Mouse (Mus musculus): ENCODE data around the gene Tmem203. TPM values are rescaled to one million over a fixed set of nuclear protein-coding genes. Genes with fewer than 3 reads are reported as not detected.

Gene Tmem203
- total RNA-seq, 2 experiments from 2014 or later: 14.8 to 15.2 TPM

DNA sequence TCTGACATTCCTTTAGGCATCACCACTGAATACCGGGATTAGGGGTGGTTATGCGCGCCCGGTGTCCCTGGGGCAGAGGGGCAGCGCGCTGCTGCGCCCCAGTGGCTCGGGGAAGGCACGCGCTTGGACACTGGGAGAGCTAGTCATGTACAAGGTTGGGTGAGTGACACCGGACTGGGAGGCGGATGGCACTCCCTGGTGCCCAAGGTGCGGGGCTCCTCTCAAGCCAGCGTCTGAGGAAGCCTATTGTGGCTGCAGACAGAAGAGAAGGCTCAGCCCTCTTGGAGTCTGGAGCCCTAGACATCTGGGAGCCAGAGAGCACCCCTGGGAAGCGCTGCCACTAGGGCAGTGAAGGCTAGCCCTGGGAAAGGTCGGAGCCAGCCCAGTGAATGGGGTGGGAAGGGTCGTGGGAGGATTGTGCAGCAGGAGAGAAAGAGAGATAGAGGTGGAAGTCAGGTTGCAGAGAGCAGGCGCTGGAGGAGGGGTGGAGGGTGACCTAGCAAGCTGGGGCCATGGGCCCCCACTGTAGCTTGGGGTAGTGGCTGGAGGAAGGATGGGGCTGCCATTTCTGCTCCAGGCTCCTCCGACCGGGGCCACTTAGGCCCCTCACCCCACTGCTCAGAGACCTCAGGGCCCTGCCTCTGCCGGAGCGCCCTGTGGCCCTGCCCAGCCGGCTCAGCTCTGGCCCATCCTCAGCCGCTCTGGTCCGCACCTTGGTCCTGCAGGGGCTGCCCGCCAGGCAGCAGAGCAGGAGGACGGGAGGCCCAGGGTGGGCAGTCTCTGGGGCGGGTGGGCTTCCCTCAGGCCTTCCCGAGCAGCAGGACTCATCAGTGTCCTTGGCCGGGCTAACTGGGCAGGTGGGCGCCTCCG, 36.2 kb downstream of the Tmem203 start:
- DNase-seq: peak; percentile 29 to 55

DNA sequence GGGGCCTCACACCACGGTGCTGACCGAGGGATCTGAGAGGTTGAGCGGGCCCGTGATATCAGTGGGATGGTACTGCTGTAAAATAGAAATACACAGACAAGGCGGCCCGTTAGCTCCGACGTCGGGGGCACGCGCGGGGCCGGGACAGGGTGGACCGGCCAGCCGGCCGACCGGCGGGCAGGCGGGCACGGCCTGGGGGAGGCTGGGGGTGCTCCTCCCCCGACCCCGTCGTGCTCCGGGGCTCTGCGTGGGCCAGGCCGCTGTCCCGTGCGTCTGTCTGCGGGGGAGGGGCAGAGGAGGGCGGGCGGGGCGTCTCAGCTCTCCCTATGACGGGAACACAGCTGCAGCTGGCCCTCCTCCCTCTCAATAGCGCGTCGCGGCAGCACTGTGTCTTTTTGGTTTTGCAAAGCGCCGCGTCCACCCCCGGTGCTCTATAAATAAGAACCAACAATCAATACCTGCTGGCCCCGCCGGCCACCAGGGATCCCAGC, 36.9 kb downstream of the Tmem203 start:
- peak; percentile 49 to 59 for DNase-seq

DNA sequence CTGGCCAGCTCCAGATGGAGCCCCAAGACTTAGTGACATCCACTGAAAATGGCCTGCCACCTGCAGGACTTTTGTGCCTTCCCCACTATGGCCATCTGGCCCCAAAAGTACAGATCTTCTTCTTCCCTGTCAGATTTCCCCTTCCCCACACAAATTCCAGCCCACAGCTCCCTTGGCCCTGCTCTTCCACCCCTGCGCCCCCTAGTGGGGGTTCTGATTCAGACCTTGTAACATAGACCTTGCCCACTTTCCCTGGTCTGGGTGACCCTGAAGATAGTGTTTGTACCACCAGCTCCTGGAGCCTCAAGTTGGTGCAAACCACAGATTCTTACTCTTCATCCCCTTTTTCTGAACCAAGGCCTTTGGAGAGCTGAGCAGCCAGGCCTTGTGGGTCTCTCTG, 37.6 kb downstream of the Tmem203 start:
- peak; percentile 73 to 93 for DNase-seq

DNA sequence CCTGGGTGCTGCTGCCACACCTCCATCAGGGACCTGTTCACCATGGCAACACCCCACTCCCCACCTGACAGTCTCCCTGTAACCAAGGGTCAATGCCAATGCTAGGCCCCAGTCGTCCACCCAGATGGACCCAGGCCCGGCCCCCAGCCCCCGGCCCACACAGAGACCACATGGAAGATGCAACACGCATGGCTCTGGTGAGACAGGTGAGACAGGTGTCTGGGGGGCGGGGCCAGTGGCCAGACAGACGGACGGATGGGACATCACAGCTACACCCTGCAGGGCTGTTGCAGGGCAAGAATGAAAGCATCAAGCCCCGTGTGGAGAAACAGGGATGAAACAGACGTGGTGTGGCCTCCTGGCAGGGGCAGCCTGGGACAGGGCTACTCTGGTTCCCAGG, 38.5 kb downstream of the Tmem203 start:
- DNase-seq: no peak

DNA sequence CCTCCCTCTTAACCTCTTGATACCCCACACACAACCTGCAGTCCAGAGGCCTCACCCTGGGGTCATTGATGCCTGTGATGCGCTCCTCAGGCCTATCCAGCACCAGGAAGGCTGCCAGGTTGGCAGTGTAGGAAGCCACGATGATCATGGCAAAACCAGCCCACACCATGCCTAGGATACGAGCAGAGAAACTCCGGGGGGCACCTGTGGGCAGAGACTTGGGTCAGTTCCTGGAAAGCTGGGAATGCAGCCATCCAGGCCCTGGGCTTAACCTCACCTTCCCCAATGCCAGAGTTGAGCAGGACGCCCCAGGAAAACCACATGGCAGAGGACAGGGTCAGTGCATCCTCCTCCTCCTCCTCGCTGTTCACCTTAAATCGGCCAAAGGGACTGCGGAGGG, 41.9 kb downstream of the Tmem203 start:
- no peak for DNase-seq

DNA sequence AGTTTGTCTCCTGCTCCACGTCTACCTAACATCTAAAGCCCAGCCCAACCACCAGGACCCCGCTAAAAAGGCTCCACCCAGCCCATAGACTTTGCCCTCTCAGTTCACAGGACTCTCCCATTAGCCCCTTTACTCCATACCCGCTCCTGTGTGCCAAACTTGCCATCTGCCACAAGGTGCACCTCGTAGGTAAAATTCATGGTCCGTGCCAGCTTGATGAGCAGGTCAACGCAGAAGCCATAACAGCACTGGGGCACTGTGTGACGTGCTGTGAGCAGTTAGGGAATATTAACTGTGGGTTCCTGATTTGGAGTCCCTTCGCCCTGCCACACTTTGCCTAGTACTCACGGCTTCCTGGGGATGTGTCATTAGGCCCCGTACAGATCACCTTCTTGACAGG, 42.8 kb downstream of the Tmem203 start:
- DNase-seq: no peak

DNA sequence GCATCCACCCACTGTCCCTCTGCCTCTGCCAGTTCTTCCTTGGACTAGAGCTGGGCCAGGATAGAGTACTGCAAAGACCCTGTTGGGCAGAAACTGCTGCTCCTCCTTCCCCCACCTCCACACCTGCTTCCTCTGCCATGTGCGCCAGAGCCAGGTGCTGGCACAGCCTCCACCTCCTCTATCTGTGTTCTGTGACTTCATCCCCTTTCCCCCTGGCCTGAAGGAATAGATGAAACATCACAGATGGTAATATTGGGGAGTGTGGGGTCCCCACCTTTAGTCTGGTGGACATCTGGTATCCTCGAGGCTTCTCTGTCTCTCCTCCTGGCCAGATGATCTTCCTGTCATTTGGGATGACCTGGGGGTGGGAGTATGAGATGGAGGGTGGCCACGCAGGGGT, 48.2 kb downstream of the Tmem203 start:
- DNase-seq: no peak

DNA sequence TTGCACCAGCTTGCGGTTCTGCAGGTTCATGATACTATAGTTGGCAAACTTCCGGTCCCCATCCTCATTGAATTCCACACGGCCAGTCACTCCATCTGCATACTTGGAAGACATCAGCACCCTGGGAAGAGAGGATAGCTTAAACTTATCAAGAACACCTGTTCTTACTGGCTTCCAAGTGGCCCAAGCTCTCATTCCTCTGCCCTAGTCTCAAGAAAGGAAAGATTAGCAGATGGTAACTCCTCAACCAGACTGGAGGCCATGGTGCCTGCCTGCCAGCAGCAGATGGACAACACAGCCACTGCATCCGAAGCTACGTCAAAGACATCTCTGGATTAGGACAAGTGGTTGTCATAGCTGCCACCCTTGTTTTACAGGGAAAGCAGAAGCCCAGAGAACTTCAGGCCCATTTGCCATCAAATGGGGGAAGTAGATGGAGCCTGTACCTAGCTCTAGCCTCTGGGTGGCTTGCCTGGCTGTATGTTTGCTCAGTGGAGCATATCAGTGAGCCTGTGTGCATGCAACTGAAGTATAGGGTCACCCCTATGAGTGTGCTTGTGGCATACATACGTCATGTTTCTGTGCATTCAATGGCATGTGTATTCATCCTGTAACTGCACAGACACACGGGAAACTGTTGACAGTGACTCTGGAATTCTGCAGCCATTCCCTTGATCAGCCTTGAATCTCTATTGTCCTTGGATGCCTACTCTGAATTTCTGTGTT, 48.9 kb downstream of the Tmem203 start:
- no peak for DNase-seq

DNA sequence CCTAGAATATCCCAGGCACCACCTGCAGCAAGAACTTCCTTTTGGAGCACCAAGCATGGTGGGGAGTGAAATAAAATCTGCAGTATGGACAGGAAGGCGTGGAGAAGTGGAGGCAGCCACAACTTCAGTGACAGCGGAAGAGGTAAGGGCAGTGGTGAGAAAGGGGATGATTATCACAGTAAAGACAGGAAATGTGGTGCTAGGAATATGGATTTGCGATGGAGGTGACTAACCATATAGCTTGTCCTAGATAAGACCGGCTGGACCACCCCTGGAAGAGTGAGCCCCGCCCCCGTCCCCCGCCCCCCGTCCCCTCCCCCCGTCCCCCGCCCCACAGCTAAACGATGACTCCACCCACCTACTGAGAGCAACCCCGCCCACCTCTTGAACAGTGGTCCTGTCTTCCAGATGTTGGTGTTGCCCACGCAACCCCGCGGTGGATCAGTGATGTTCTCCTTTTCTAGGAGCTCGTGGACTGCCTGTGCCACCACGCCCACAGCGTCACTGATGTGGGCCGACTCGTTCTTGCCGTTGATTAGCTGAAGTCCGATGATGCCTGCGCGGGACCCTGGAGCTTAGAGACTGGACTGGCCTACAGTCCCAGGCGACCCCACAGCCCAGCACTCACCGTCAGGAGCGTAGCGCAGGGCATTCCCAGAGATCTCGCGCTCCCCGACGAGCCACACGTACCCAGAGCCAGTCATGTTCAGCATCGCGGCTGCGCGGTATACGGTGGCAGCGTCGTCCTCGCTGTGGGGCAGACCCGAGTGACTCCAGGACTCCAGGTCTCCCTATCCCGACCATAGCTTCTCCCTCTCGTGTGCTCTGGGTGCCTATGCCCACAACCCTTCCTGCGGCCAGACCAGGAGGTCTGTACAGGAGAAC, 49.7 kb downstream of the Tmem203 start:
- peak in 1 of 2 experiments; percentile 5 for DNase-seq

Other genes with a start within 250 kb of the Tmem203 start
- gene Nsmf, start 201.1 kb upstream of the Tmem203 start, total RNA-seq (2021): 10 to 100 TPM; 11.2 to 13.6 TPM
- not detected for gene Entpd8, start 175.1 kb upstream of the Tmem203 start, total RNA-seq (2021)
- gene Noxa1, start 160.3 kb upstream of the Tmem203 start, total RNA-seq (2021): not detected
- gene Nrarp, start 74.7 kb upstream of the Tmem203 start, total RNA-seq (2021): 1 to 10 TPM; 6.9 to 8.3 TPM
- 1 to 10 TPM; 4.0 to 4.6 TPM for gene Tor4a, start 58.6 kb upstream of the Tmem203 start, total RNA-seq (2021)
- 10 to 100 TPM; 40.8 to 45.8 TPM for gene Nelfb, start 44.0 kb upstream of the Tmem203 start, total RNA-seq (2021)
- not detected for gene Stpg3, start 40.8 kb upstream of the Tmem203 start, total RNA-seq (2021)
- gene Fam166a, start 36.7 kb upstream of the Tmem203 start, total RNA-seq (2021): not detected
- gene Tubb4b, start 30.7 kb upstream of the Tmem203 start, total RNA-seq (2021): 100 to 1,000 TPM; 289 to 308 TPM
- not detected for gene Slc34a3, start 21.1 kb upstream of the Tmem203 start, total RNA-seq (2021)
- gene Rnf224, start 18.7 kb upstream of the Tmem203 start, total RNA-seq (2021): not detected
- 1 to 10 TPM; 1.5 to 1.7 TPM for gene Rnf208, start 13.2 kb upstream of the Tmem203 start, total RNA-seq (2021)
- gene Cysrt1, start 13.0 kb upstream of the Tmem203 start, total RNA-seq (2021): not detected
- 1 to 10 TPM; 1.9 to 2.4 TPM for gene AL732309.1, start 8.6 kb upstream of the Tmem203 start, total RNA-seq (2021)
- gene Tprn, start 7.2 kb downstream of the Tmem203 start, total RNA-seq (2021): 1 to 10 TPM; 7.4 to 7.7 TPM
- gene Ssna1, start 17.0 kb downstream of the Tmem203 start, total RNA-seq (2021): 10 to 100 TPM; 38.2 to 42.6 TPM
- gene Anapc2, start 17.0 kb downstream of the Tmem203 start, total RNA-seq (2021): 10 to 100 TPM; 35.3 to 38.8 TPM
- gene Tmem210, start 32.7 kb downstream of the Tmem203 start, total RNA-seq (2021): not detected
- gene Lrrc26, start 34.5 kb downstream of the Tmem203 start, total RNA-seq (2021): under 1 TPM in 1 of 2 experiments, not detected in 1; 0.23 TPM
- gene Grin1, start 63.7 kb downstream of the Tmem203 start, total RNA-seq (2021): not detected
- 10 to 100 TPM; 20.8 to 23.6 TPM for gene Man1b1, start 76.9 kb downstream of the Tmem203 start, total RNA-seq (2021)
- 1 to 10 TPM; 5.9 to 7.0 TPM for gene Dpp7, start 100.9 kb downstream of the Tmem203 start, total RNA-seq (2021)
- 10 to 100 TPM; 10.3 to 11.8 TPM for gene Uap1l1, start 110.2 kb downstream of the Tmem203 start, total RNA-seq (2021)
- gene Sapcd2, start 116.9 kb downstream of the Tmem203 start, total RNA-seq (2021): not detected
- gene Entpd2, start 140.4 kb downstream of the Tmem203 start, total RNA-seq (2021): 10 to 100 TPM; 13.7 to 14.5 TPM
- 10 to 100 TPM; 25.7 to 27.9 TPM for gene Npdc1, start 143.9 kb downstream of the Tmem203 start, total RNA-seq (2021)
- gene Fut7, start 167.8 kb downstream of the Tmem203 start, total RNA-seq (2021): 1 to 10 TPM in 1 of 2 experiments, not detected in 1; 1.1 TPM
- 10 to 100 TPM; 41.4 to 43.2 TPM for gene Abca2, start 173.3 kb downstream of the Tmem203 start, total RNA-seq (2021)
- 1 to 10 TPM in 1 of 2 experiments, under 1 TPM in 1; 0.82 to 1.7 TPM for gene Clic3, start 201.4 kb downstream of the Tmem203 start, total RNA-seq (2021)
- 10 to 100 TPM; 22.6 to 28.7 TPM for gene Paxx, start 205.7 kb downstream of the Tmem203 start, total RNA-seq (2021)
- 100 to 1,000 TPM; 450 to 656 TPM for gene Ptgds, start 214.6 kb downstream of the Tmem203 start, total RNA-seq (2021)
- gene Lcn12, start 238.5 kb downstream of the Tmem203 start, total RNA-seq (2021): not detected
- gene Fbxw5, start 245.3 kb downstream of the Tmem203 start, total RNA-seq (2021): 10 to 100 TPM; 82.0 to 93.6 TPM
- 1 to 10 TPM; 1.1 to 2.3 TPM for gene C8g, start 246.3 kb downstream of the Tmem203 start, total RNA-seq (2021)

All from heart, adult 18-20 months (tissue).